Mouse (Mus musculus): Measurements from ENCODE around the gene Hmgcs2.

- TF ChIP-seq POLR2A (IDR thresholded peaks at IDR 0.05; ENCODE audit: extremely low read depth, insufficient read depth, low read length) (no peak), CTCF (IDR thresholded peaks at IDR 0.05; ENCODE audit: low read depth, low read length) (no peak)
These were observed 19.7 kb upstream of the Hmgcs2 start for GRCm38 (mm10) chr3:98260534-98260933.

Data from liver, adult 2 months (tissue).